ENCODE assay signal across 7 mouse cellular contexts in the genomic region with DNA sequence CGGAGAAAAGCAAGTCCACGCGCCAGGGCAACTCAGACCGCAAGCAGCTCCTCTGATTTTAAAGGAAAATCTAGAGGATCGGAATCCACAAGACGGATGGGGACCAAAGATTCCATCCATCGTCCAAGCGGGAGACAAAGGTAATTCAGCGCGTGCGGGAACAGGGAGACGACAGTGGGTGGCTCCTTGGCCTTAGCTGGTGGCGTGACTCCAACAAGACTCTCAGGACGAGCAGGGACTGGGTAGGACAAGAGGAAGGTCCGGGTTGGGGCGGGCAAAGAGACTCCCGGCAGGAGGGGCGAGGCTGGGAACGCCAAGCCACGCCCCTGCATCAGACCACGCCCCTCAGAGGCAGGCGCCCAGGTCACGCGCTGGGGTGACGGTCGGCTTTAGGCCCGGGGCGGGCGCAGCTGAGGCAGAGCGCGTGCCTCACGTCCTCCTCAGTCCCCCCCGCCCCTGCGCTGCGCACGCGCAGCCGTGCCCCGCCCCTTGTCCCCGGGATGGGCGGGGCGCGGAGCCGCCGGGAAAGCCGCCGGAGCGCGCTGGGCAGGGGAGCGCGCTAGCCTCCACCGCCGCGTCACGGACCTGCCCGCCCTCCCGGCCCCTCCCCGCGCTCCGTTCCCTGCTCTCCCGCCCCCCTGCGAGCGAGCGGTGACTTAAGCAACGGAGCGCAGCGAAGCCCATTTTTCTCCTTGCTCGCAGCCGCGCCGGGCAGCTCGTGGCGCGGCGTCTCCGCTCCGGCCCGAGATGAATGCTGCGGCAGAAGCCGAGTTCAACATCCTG. TPM values are rescaled to one million over a fixed set of nuclear protein-coding genes. Genes with fewer than 3 reads are reported as not detected.
A peak's percentile ranks its signal among the peaks of the same experiment; 100 is the strongest.
DNase-seq lines count a peak whose midpoint lies in the region; ATAC-seq lines count a peak whose summit lies in the region.

No protein-coding gene starts in this region.

- peak; percentile 100 for DNase-seq in adrenal gland, adult 2 months
- peak; percentile 97 for DNase-seq in embryo, embryonic 11.5 days (ENCODE audit: low read depth, low spot score)
- DNase-seq in gastrocnemius, postnatal 36 days: peak; percentile 98
- DNase-seq in left cerebral cortex, postnatal 25 days (ENCODE audit: low spot score in 2 of 2): peak; percentile 95 to 98
- DNase-seq in midbrain, embryonic 10.5 days (ENCODE audit: low spot score): peak; percentile 99
- DNase-seq in right cerebral cortex, postnatal 4 days: peak; percentile 92

- H3K36me3 ChIP-seq in intestine, embryonic 15.5 days: no peaks in the 10 kb centered on the region
- peaks cover 22% of the 10 kb centered on the region for H3K36me3 ChIP-seq in midbrain, embryonic 10.5 days

- H3K4me2 ChIP-seq in intestine, embryonic 15.5 days (replicated peaks): peak overlapping the region; percentile 64

- H3K27me3 ChIP-seq in intestine, embryonic 15.5 days (replicated peaks): no peaks in the 10 kb centered on the region
- H3K27me3 ChIP-seq in midbrain, embryonic 10.5 days (ENCODE audit: low read depth, poor library complexity, severe bottlenecking): no peaks in the 10 kb centered on the region

- peak; percentile 97 for ATAC-seq in intestine, embryonic 15.5 days

- peak overlapping the region; percentile 92 for H3K27ac ChIP-seq in intestine, embryonic 15.5 days
- peak overlapping the region; percentile 96 for H3K27ac ChIP-seq in midbrain, embryonic 10.5 days (replicated peaks)

- intact Hi-C loops in gastrocnemius, postnatal 36 days (cut with DNase I): loop anchor here (5.0 to 10.0 kb wide), 2 partner anchors 183 to 305 kb away; no protein-coding TSS in a partner anchor
- intact Hi-C loops in left cerebral cortex, postnatal 25 days (cut with DNase I): loop anchor here (1.0 to 5.0 kb wide), 5 partner anchors 77 to 441 kb away; no protein-coding TSS in a partner anchor

- peak overlapping the region; percentile 85 for H3K9ac ChIP-seq in intestine, embryonic 15.5 days

- no peaks in the 10 kb centered on the region for H3K4me1 ChIP-seq in intestine, embryonic 15.5 days (replicated peaks)
- peaks cover 29% of the 10 kb centered on the region for H3K4me1 ChIP-seq in midbrain, embryonic 10.5 days

- H3K9me3 ChIP-seq in intestine, embryonic 15.5 days: no peaks in the 10 kb centered on the region
- H3K9me3 ChIP-seq in midbrain, embryonic 10.5 days (replicated peaks): no peaks in the 10 kb centered on the region

- H3K4me3 ChIP-seq in intestine, embryonic 15.5 days (replicated peaks): peak overlapping the region; percentile 89
- peak overlapping the region; percentile 86 for H3K4me3 ChIP-seq in midbrain, embryonic 10.5 days

- WGBS in intestine, embryonic 15.5 days: under 1% methylated on average over 51 of the region's 80 CpGs
- under 1% methylated on average over 77 of the region's 80 CpGs for WGBS in midbrain, embryonic 10.5 days

RNA-seq across cellular contexts. Expression of gene Nampt, which starts 0.7 kb away (rescaled TPM):
- 100 to 1,000 TPM; 105 to 130 TPM for total RNA-seq in adrenal gland, adult 2 months (2021)
- 11.8 and 23.4 TPM in 2 replicates for polyA plus RNA-seq in adrenal gland, adult 2 months (2012; rRNA removed)
- total RNA-seq in gastrocnemius, postnatal 36 days (2021): 10 to 100 TPM; 73.1 to 74.3 TPM
- polyA plus RNA-seq in intestine, embryonic 15.5 days (2015; fragmentation: Nextera tagmentation; extraction: Ambion mirVana): 26.2 and 31.0 TPM in 2 replicates
- total RNA-seq in left cerebral cortex, postnatal 25 days (2021): 10 to 100 TPM; 30.7 to 36.9 TPM
- 36.0 and 40.9 TPM in 2 replicates for polyA plus RNA-seq in midbrain, embryonic 10.5 days (2016; fragmentation: Nextera tagmentation; extraction: Ambion mirVana)

Comparison
In these comparisons a context has a peak if more than half of its experiments do, and no peak if none do; other contexts are left out.
1. Peak in every context shown above with its lines: DNase-seq, ATAC-seq, H3K4me3 ChIP-seq and H3K27ac ChIP-seq.